Mouse (Mus musculus) Muller cell, postnatal 12 days (primary cell): ENCODE results near the gene Il1r2.
A peak's percentile ranks its signal among the peaks of the same experiment; 100 is the strongest.

Experiments used
- DNase-seq: peaks from one replicate; pipeline ENCODE4 v3.0.0-alpha.2; 2015; ENCODE audit errors: inconsistent ontology term

Il1r2 gene

GRCm38 (mm10) chr1:40129321-40129720 is 55.4 kb downstream of the Il1r2 start:
- DNase-seq, result no peak

DNA sequence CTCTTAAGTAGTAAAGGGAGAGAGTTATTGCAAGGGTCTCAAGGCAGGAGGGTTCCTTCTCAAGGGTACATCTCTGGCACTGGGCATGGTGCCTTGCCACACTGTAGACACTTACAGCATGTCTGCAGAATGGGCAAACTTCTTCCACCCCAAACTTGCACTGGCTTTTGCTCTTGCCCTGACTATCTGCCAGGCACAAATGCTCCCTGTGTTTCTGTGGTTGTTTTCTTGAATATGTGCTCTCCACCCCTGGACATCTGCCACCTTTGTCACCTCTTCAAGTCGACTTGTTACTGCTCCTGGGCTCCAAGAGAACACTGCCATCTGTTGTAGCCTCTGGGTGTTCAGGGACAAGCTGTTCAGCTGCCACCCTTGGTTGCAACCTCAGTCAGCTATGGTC is 57.8 kb downstream of the Il1r2 start:
- no peak for DNase-seq

DNA sequence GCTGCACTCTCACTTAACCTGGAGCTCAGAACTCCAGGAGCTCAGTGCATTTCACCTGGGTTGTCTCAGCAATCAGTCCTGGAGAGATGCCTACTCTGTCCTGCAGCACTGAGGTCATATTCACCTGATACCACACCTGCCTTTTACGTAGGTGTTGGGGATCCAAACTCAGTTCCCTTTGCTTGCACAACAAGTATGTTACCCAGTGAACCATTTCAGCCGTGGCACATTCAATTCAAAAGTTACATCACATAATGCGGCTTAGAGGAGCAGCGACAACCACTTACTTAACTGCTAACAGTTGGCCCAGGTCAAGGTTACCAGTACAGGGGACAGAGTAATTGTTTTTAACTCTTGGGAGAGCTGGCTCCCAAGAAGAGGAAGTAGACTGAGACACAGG is 58.8 kb downstream of the Il1r2 start:
- DNase-seq, result no peak

DNA sequence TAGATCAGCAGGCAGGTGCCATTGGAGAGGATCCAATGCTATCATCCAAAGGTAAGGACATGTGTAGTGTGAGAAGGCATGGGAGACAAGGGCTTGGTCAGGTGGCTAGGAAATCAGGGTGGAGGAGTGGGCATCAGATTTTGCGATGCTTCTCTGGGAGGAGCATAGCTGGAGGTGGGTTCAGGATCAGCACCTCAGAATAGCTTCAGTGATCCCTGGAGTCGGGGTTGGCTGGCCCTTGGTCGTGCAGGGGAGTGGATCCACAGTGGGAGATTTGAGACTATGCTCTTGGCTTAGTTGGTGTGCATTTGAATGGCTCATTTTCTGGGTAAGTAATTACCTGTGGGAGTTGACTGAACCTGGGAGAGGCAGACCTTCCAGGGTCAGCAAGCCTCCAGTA is 59.7 kb downstream of the Il1r2 start:
- no peak for DNase-seq

DNA sequence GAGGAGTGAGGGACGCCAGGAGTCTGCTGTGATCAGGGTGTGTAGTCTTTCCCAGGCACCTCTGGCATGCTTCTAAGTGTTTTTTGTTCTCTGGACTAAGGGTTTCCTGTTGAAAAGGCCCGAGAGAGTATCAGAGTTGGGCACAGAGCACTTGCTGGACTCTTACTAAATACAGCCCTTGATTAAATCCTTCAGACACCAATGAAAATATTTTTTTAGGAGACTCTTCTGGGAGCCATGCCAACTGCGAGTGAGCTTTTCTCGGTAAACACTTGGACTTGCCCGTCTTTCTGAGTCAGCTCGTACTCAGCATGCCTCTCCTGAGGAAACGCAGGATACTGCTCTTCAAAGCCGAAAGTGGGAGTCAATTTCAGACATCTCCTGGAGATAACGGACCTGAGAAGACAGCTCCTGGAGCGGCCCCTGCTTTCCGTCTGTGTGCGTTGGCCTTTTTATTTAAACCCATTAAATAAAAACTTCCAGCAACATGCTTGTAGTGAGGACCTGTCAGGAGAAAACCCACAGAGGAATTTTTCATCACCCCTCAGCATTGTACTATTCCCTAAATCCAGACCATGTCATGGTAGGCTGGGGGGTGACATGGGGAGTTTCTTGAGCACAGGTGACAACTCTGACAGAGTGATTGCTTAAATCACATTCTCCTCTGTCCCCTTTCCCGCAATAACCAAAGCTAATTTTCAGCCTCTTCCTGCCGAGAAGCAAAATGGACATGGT is 66.1 kb downstream of the Il1r2 start:
- peak; percentile 62 for DNase-seq

DNA sequence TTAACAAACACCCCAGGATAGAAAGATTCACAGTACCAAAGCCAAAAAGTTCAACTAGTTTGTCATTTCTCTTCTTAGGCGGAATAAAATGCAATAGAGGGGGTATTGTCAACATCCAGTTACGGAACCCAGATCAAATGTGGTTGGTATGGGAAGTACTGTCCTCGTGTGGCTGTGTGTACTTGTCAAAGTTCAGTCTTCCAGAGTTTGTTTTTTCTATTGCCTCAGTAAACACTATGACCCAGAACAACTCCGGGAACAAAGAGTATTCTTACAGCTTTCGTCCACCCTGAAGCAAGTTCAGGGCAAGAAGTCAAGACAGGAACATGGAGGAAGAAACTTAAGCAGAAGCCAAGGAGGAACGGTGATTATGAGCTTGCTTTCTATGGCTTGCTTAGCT is 82.2 kb downstream of the Il1r2 start:
- no peak for DNase-seq

- no peak for DNase-seq
Measured at GRCm38 (mm10) chr1:40163329-40163917, 89.5 kb downstream of the Il1r2 start.

GRCm38 (mm10) chr1:40164331-40164730 is 90.5 kb downstream of the Il1r2 start:
- DNase-seq, result no peak

DNA sequence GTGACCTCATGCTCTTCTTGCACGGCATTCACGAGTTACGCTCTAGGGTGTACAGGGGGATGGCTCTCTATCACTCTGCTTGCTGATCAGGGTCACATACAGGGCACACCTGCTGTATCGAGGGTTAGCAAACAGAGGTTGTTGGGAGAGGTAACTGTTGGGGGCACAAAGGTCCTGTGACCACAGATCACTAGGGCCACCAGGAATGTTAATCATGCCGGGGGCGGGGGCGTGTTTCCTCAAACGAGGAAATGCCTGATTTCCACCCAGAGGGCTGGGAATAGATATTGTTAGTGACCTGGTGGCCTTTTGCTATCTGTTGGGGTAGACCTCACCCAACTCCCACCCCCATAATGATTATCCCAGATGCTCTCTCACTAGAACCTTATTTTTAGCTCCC is 93.7 kb downstream of the Il1r2 start:
- DNase-seq, result no peak

DNA sequence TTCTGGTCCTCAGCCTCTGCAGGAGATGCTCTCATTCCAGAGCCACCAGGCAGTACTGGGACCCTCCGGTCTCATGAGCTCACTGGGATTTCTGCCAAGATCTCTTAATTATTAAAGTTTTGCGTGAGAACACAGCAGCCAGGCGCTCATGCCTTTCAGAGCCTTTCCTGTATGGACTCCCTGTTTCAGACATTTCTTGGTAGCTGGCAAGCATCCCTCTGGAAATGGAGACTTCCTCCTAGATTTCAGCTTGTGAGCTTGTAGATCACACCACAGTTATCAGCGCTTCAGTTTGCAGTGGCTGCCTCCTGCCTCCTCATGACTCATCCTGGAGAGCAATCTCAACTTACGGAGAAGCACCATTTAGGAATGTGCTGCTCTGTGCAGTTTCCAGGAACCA is 98.0 kb downstream of the Il1r2 start:
- DNase-seq, result peak; percentile 88

GRCm38 (mm10) chr1:40174146-40174545 is 100.3 kb downstream of the Il1r2 start:
- peak; percentile 89 for DNase-seq
